Comparison of ENCODE assay signal across 11 mouse cellular contexts in genomic region chr9:99869275-99869674, GRCm38 (mm10). TPM values are rescaled to one million over a fixed set of nuclear protein-coding genes. Genes with fewer than 3 reads are reported as not detected.
A peak's percentile ranks its signal among the peaks of the same experiment; 100 is the strongest.
DNase-seq lines count a peak whose midpoint lies in the region; ATAC-seq and TF ChIP-seq lines count a peak whose summit lies in the region.
"Had no signal": no experiment of that assay in that cellular context is flagged by ENCODE, and none has a peak within 500 bp of the region (broad histone marks: within the 10 kb centered on the region; RNA-seq: fewer than 3 reads in every experiment).

No protein-coding gene starts in this region.

- H3K27ac ChIP-seq in forebrain, embryonic 14.5 days (ENCODE audit: low read depth, low read length) = no peak overlapping the region
- H3K27ac ChIP-seq in midbrain, embryonic 11.5 days (ENCODE audit: low read depth, low read length) = no peak overlapping the region

- H3K4me2 ChIP-seq in forebrain, embryonic 14.5 days (ENCODE audit: low read length) = peak overlapping the region; percentile 46
- peak overlapping the region; percentile 30 for H3K4me2 ChIP-seq in midbrain, embryonic 11.5 days

- no peak for TF ChIP-seq CTCF in E14TG2a.4 (conservative IDR thresholded peaks at IDR 0.05; ENCODE audit: low read length)

- DNase-seq in cerebellum, postnatal 25 days = peak; percentile 12 to 13
- DNase-seq in cerebellum, postnatal 4 days (ENCODE audit: low spot score in 2 of 2) = no peak
- DNase-seq in forebrain, embryonic 14.5 days (ENCODE audit: low spot score) = peak; percentile 60
- no peak for DNase-seq in midbrain, embryonic 11.5 days (ENCODE audit: low spot score, missing footprints)
- DNase-seq in spleen, postnatal 14 days (ENCODE audit: low spot score in 2 of 2) = no peak
- no peak for DNase-seq in ovary, postnatal 14 days (ENCODE audit: low spot score)
- no peak for DNase-seq in adrenal gland, postnatal 4 days (ENCODE audit: low spot score in 2 of 2)

- H3K9me3 ChIP-seq in E14TG2a.4 (ENCODE audit: low read length) = 0 out of 2 replicates have a peak, but pooled peaks cover 4% of the 10 kb centered on the region
- H3K9me3 ChIP-seq in forebrain, embryonic 14.5 days (replicated peaks; ENCODE audit: control insufficient read depth, low read length) = no peaks in the 10 kb centered on the region
- no peaks in the 10 kb centered on the region for H3K9me3 ChIP-seq in midbrain, embryonic 11.5 days (ENCODE audit: control insufficient read depth, low read length)

- peak overlapping the region; percentile 54 for H3K4me3 ChIP-seq in E14TG2a.4 (replicated peaks; ENCODE audit: low read length)
- peak overlapping the region; percentile 21 for H3K4me3 ChIP-seq in forebrain, embryonic 14.5 days (ENCODE audit: low read depth, low read length)
- 0 out of 2 replicates have a peak overlapping the region, but pooled peaks have one; percentile 8 for H3K4me3 ChIP-seq in midbrain, embryonic 11.5 days (ENCODE audit: low read depth, low read length)

- peaks cover 99% of the 10 kb centered on the region for H3K27me3 ChIP-seq in E14TG2a.4 (ENCODE audit: insufficient read depth, low read length)
- H3K27me3 ChIP-seq in forebrain, embryonic 14.5 days (replicated peaks; ENCODE audit: control insufficient read depth, insufficient read depth, low read length) = peaks cover 87% of the 10 kb centered on the region
- peaks cover 92% of the 10 kb centered on the region for H3K27me3 ChIP-seq in midbrain, embryonic 11.5 days (ENCODE audit: control insufficient read depth, insufficient read depth, low read length)

- H3K36me3 ChIP-seq in E14TG2a.4 (ENCODE audit: insufficient read depth, low read length) = no peaks in the 10 kb centered on the region
- no peaks in the 10 kb centered on the region for H3K36me3 ChIP-seq in forebrain, embryonic 14.5 days (ENCODE audit: control insufficient read depth, insufficient read depth, low read length)
- H3K36me3 ChIP-seq in midbrain, embryonic 11.5 days (ENCODE audit: control insufficient read depth, insufficient read depth, low read length) = no peaks in the 10 kb centered on the region

- WGBS in forebrain, embryonic 14.5 days = under 1% methylated on average over 27 of the region's 29 CpGs
- WGBS in midbrain, embryonic 11.5 days = under 1% methylated on average over 29 of the region's 29 CpGs

- peak; percentile 56 for ATAC-seq in forebrain, embryonic 14.5 days
- peak; percentile 7; the same call in 1 of the 2 replicates for ATAC-seq in midbrain, embryonic 11.5 days (ENCODE audit: low FRiP score)

- H3K4me1 ChIP-seq in E14TG2a.4 (replicated peaks; ENCODE audit: low read depth, low read length) = peaks cover 56% of the 10 kb centered on the region
- peaks cover 7% of the 10 kb centered on the region for H3K4me1 ChIP-seq in forebrain, embryonic 14.5 days (ENCODE audit: control insufficient read depth, insufficient read depth, low read length)
- peaks cover 36% of the 10 kb centered on the region for H3K4me1 ChIP-seq in midbrain, embryonic 11.5 days (ENCODE audit: control insufficient read depth, insufficient read depth, low read length)

- H3K9ac ChIP-seq in forebrain, embryonic 14.5 days (ENCODE audit: low read length) = no peak overlapping the region
- no peak overlapping the region for H3K9ac ChIP-seq in midbrain, embryonic 11.5 days (ENCODE audit: low read length)

RNA-seq across cellular contexts. Expression of gene Sox14, which starts 6.7 kb away (rescaled TPM):
- polyA plus RNA-seq in forebrain, embryonic 14.5 days (2014; fragmentation: Nextera tagmentation; extraction: Ambion mirVana) = 2.8 and 3.6 TPM in 2 replicates
- polyA plus RNA-seq in midbrain, embryonic 11.5 days (2014; fragmentation: Nextera tagmentation; extraction: Ambion mirVana) = 12.4 and 14.0 TPM in 2 replicates
- total RNA-seq in adrenal gland, postnatal 4 days (2021) = not detected
- polyA plus RNA-seq: frontal cortex, adult 2 months; liver, embryonic 16.5 days; small intestine, adult 2 months had no signal

Comparison
In these comparisons a context has a peak if more than half of its experiments do, and no peak if none do; other contexts are left out.
1. DNase-seq: peak in cerebellum, postnatal 25 days (2 of 2) and forebrain, embryonic 14.5 days (single experiment); none in cerebellum, postnatal 4 days (0 of 2), midbrain, embryonic 11.5 days (single experiment), spleen, postnatal 14 days (0 of 2), ovary, postnatal 14 days (single experiment) and adrenal gland, postnatal 4 days (0 of 2).
2. Peak in every context shown above with its lines, with median percentiles within 50 percentile points of each other: H3K4me3 ChIP-seq.